Mouse (Mus musculus): ENCODE measurements at regions not wholly inside any gene's neighbourhood (a gene's known extent, or its start where the extent isn't known, plus 50 kb on each side); places are given as distances from the start of the nearest gene placed in this dataset. TPM values are rescaled to one million over a fixed set of nuclear protein-coding genes. Genes with fewer than 3 reads are reported as not detected.

DNA sequence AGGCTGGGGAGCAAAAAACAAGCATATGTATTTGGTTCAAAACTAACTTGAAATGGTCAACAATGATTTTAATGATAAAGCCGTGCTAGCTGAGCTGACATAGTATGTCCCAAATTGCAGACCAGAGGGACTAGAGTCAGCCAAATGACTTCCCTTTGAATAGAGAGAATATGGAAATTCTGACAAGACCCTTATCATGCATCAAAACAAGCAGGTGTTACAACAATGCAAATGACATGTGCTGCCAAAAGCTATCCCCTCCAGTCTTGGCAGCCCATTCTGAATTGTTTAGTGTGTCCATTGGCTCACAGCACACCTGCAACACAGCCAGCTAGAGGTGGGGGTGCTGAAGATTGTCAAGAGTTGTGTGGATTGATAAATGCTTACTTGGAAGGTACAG lies 87.5 kb upstream of the Lrrn1 start:
- H3K4me1 ChIP-seq (ENCODE audit: control insufficient read depth, insufficient read depth, low read length): no peaks in the 10 kb centered on the region
- H3K9me3 ChIP-seq (ENCODE audit: control insufficient read depth, low read length): no peaks in the 10 kb centered on the region
- H3K4me3 ChIP-seq (ENCODE audit: low read depth, low read length): no peak overlapping the region
- WGBS: 51% methylated on average over 1 of the region's 1 CpGs
- H3K27ac ChIP-seq (ENCODE audit: low read depth, low read length): no peak overlapping the region
- no peak overlapping the region for H3K9ac ChIP-seq (replicated peaks; ENCODE audit: low read depth, low read length)
- no peaks in the 10 kb centered on the region for H3K36me3 ChIP-seq (ENCODE audit: control insufficient read depth, insufficient read depth, low read length)
- H3K4me2 ChIP-seq (ENCODE audit: low read depth, low read length): no peak overlapping the region
- no peaks in the 10 kb centered on the region for H3K27me3 ChIP-seq (ENCODE audit: control insufficient read depth, insufficient read depth, low read length)
- no peak for ATAC-seq (ENCODE audit: low read depth)

DNA sequence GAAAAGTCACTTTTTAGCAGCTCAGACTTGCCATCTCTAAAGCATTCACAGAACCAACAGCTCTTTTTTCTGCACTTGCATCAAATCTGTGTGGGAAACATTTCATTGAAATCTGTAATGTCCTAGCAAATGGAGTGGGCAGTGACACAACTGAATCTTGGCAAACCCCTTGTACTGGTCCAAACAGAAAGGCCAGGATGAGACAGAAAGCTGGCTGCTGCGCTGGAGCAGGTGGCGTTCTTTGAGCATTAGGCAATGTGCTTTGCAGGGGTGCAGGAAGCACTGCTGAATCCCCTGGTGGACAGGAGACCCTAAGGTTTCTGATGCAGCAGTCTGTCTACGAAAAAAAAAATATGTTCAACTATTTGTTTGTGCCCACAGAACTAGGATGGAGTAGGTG lies 85.2 kb upstream of the Lrrn1 start:
- 87% methylated on average over 3 of the region's 3 CpGs for WGBS
- Histone ChIP-seq H3K9ac (replicated peaks; ENCODE audit: low read depth, low read length) (no peak overlapping the region), H3K4me2 (ENCODE audit: low read depth, low read length) (no peak overlapping the region), H3K9me3 (ENCODE audit: control insufficient read depth, low read length) (no peaks in the 10 kb centered on the region), H3K36me3 (ENCODE audit: control insufficient read depth, insufficient read depth, low read length) (no peaks in the 10 kb centered on the region), H3K4me3 (ENCODE audit: low read depth, low read length) (no peak overlapping the region), H3K27ac (ENCODE audit: low read depth, low read length) (no peak overlapping the region), H3K27me3 (ENCODE audit: control insufficient read depth, insufficient read depth, low read length) (no peaks in the 10 kb centered on the region), H3K4me1 (ENCODE audit: control insufficient read depth, insufficient read depth, low read length) (no peaks in the 10 kb centered on the region)
- no peak for ATAC-seq (ENCODE audit: low read depth)

DNA sequence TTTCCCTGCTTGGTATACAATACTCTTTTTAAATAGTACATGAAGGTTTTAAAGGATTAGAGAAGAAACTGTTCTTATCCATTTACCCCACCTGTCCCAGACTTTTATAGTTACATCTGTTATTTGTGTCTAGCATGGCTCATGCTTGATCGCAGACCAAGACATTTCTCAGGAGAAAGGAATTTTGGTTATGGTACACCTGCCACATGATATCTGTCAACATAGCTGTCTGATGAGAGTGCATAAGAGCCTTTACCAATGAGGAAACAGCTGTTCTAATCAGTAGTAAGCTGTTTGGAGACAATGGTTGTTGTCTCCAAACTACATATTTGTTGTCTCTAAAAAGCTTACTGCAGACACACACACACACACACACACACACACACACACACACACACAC lies 70.3 kb upstream of the Lrrn1 start:
- Histone ChIP-seq H3K27ac (ENCODE audit: low read depth, low read length) (no peak overlapping the region), H3K36me3 (ENCODE audit: control insufficient read depth, insufficient read depth, low read length) (no peaks in the 10 kb centered on the region), H3K4me1 (ENCODE audit: control insufficient read depth, insufficient read depth, low read length) (no peaks in the 10 kb centered on the region), H3K9me3 (ENCODE audit: control insufficient read depth, low read length) (no peaks in the 10 kb centered on the region), H3K4me3 (ENCODE audit: low read depth, low read length) (no peak overlapping the region), H3K4me2 (ENCODE audit: low read depth, low read length) (no peak overlapping the region), H3K9ac (replicated peaks; ENCODE audit: low read depth, low read length) (no peak overlapping the region), H3K27me3 (ENCODE audit: control insufficient read depth, insufficient read depth, low read length) (no peaks in the 10 kb centered on the region)
- ATAC-seq (ENCODE audit: low read depth): no peak
- 97% methylated on average over 1 of the region's 1 CpGs for WGBS

DNA sequence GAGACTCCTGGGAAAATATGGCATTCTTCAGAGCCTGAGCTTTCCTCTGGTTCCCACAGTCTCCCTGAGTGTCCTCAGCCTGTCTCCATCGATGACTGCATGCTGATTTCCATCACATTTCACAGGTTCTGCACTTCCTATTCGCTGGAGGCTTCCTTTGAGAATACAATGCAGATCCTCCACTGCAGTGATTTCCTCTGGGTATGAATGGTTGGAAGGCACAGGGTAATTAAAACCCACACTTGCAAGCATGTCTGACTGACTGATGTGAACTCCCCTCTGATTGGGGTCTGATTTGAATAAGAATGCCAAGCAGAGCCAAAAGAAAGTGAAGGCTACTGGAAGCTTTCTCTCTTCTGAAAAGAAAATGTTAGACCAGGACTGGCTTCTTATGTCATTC lies 67.1 kb upstream of the Lrrn1 start:
- no peak overlapping the region for H3K9ac ChIP-seq (replicated peaks; ENCODE audit: low read depth, low read length)
- no peak overlapping the region for H3K4me2 ChIP-seq (ENCODE audit: low read depth, low read length)
- no peak overlapping the region for H3K27ac ChIP-seq (ENCODE audit: low read depth, low read length)
- no peaks in the 10 kb centered on the region for H3K36me3 ChIP-seq (ENCODE audit: control insufficient read depth, insufficient read depth, low read length)
- WGBS: 0% methylated on average over 2 of the region's 2 CpGs
- peak; percentile 65; the same call in 1 of the 2 replicates for ATAC-seq (ENCODE audit: low read depth)
- H3K27me3 ChIP-seq (ENCODE audit: control insufficient read depth, insufficient read depth, low read length): no peaks in the 10 kb centered on the region
- no peaks in the 10 kb centered on the region for H3K4me1 ChIP-seq (ENCODE audit: control insufficient read depth, insufficient read depth, low read length)
- no peaks in the 10 kb centered on the region for H3K9me3 ChIP-seq (ENCODE audit: control insufficient read depth, low read length)
- no peak overlapping the region for H3K4me3 ChIP-seq (ENCODE audit: low read depth, low read length)

DNA sequence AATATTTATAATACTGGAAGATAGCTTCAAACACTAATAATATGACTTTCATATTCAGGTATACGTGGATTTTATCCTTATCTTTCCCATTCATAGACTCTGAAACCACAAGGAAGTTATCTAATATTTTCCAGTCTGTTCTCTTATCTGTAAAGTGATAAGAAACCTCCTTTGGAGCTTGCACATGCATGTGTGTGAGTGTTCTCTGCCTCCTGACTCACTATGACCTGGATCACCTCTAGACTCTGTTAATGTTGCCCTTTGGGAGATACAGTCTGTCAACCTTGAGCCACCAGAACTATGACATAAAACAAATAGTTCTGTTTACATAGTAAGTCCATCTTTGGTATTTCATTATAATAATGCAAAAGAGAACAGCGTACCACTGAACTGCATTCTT lies 56.2 kb upstream of the Lrrn1 start:
- H3K27me3 ChIP-seq (ENCODE audit: control insufficient read depth, insufficient read depth, low read length): no peaks in the 10 kb centered on the region
- WGBS: 89% methylated on average over 2 of the region's 2 CpGs
- H3K4me3 ChIP-seq (ENCODE audit: low read depth, low read length): no peak overlapping the region
- H3K4me2 ChIP-seq (ENCODE audit: low read depth, low read length): no peak overlapping the region
- H3K36me3 ChIP-seq (ENCODE audit: control insufficient read depth, insufficient read depth, low read length): no peaks in the 10 kb centered on the region
- H3K9ac ChIP-seq (replicated peaks; ENCODE audit: low read depth, low read length): no peak overlapping the region
- H3K4me1 ChIP-seq (ENCODE audit: control insufficient read depth, insufficient read depth, low read length): no peaks in the 10 kb centered on the region
- H3K9me3 ChIP-seq (ENCODE audit: control insufficient read depth, low read length): no peaks in the 10 kb centered on the region
- no peak overlapping the region for H3K27ac ChIP-seq (ENCODE audit: low read depth, low read length)
- ATAC-seq (ENCODE audit: low read depth): no peak

DNA sequence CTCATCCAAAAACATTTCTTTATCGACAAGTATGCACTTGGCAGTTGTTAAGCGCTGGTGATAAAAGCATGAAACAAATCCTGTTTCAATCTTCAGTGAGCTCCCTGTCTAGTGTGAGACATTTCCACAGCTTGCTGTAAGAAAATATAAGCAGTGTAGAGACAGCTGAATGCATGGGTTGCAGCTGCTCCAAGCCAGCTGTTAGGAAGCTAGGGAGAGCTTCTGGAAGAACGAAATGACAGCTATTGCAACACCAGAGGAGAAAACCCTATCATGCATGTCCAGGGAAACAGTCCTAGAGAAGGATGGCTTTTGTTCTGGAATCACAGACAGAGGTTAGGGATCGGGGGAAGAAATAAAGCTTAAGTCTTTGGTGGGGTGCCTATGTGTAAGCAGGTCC lies 55.4 kb upstream of the Lrrn1 start:
- Histone ChIP-seq H3K27ac (ENCODE audit: low read depth, low read length) (no peak overlapping the region), H3K9ac (replicated peaks; ENCODE audit: low read depth, low read length) (no peak overlapping the region), H3K4me3 (ENCODE audit: low read depth, low read length) (no peak overlapping the region), H3K27me3 (ENCODE audit: control insufficient read depth, insufficient read depth, low read length) (no peaks in the 10 kb centered on the region), H3K4me2 (ENCODE audit: low read depth, low read length) (no peak overlapping the region), H3K4me1 (ENCODE audit: control insufficient read depth, insufficient read depth, low read length) (no peaks in the 10 kb centered on the region), H3K36me3 (ENCODE audit: control insufficient read depth, insufficient read depth, low read length) (no peaks in the 10 kb centered on the region), H3K9me3 (ENCODE audit: control insufficient read depth, low read length) (no peaks in the 10 kb centered on the region)
- no peak for ATAC-seq (ENCODE audit: low read depth)
- WGBS: 87% methylated on average over 4 of the region's 4 CpGs

Small RNA genes in the stretch of these regions (microRNA-seq; reads per million reads assigned to microRNA genes)
- not detected for gene Gm27690

Measured in neural tube, embryonic 14.5 days (tissue).